Mouse (Mus musculus) lung, postnatal 0 days (tissue): ENCODE measurements at regions not wholly inside any gene's neighbourhood (a gene's known extent, or its start where the extent isn't known, plus 50 kb on each side); places are given as distances from the start of the nearest gene placed in this dataset.

Source experiments
- CTCF ChIP-seq: IDR thresholded peaks from 2 replicates; pipeline ENCODE4 v1.5.1; 2016; ENCODE audit warnings: antibody characterized with exemption, mild to moderate bottlenecking
- EP300 ChIP-seq: IDR thresholded peaks from 2 replicates; pipeline ENCODE4 v1.6.1; 2016; ENCODE audit warnings: antibody characterized with exemption, mild to moderate bottlenecking, control low read depth

- TF ChIP-seq CTCF = no peak
- no peak for TF ChIP-seq EP300
Measured at GRCm38 (mm10) chr7:118037062-118037461, 78.9 kb downstream of the Rps15a start.
